Mouse (Mus musculus): ENCODE results near the gene Ankzf1.

Ankzf1 gene

GRCm38 (mm10) chr1:75187126-75187525 is 4.8 kb upstream of the Ankzf1 start:
- in situ Hi-C loops (cut with MboI, MseI) = loop anchor here (5.0 to 10.0 kb wide), 2 partner anchors 62 to 130 kb away; partner anchors contain the start of genes Dnpep and Nhej1

GRCm38 (mm10) chr1:75187914-75188483 is 4.0 kb upstream of the Ankzf1 start:
- in situ Hi-C loops (cut with MboI, MseI) = loop anchor here (5.0 to 10.0 kb wide), 2 partner anchors 63 to 129 kb away; partner anchors contain the start of genes Dnpep and Nhej1

DNA sequence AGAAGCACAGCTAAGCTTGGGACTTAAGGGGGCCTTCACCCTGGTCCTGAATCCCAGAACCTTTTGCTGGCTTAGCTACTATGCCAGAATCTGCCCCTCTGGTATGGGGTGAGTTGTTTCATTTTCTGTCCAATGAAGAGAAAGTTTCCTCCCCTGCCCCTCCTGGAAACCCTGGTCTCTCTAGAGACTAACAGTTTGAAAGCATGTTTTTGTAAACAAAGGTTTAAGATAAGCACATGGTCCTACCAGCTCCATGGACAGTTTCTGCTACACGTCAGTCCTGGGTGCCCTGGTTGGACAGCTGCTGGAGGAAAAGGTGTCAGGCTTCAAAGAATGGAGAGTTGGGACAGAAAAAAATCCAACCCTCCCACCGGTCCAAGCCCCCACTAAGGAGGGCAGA is 1.4 kb upstream of the Ankzf1 start:
- in situ Hi-C loops (cut with MboI, MseI) = no loop called here

DNA sequence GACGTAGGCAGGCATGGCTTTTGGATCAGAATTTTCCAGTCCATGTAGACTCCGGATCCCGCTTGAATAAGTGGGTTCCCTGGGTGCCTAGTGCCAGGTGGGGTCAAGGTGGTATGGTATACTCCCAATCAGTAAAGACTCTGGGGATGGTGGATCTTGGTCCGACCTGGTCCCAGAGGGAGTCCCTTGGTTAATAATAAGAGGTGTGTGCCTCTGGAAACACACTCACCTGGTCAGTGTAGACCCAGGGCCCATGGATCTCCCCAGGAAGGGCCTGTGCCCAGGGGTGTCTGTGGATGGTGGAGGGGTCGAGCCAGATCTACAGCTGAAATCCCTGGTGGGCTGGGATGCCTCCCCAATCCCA is 711 bp upstream of the Ankzf1 start:
- in situ Hi-C loops (cut with MboI, MseI) = no loop called here

- in situ Hi-C loops (cut with MboI, MseI) = no loop called here
These were observed 501 bp downstream of the Ankzf1 start for GRCm38 (mm10) chr1:75192452-75192851.

DNA sequence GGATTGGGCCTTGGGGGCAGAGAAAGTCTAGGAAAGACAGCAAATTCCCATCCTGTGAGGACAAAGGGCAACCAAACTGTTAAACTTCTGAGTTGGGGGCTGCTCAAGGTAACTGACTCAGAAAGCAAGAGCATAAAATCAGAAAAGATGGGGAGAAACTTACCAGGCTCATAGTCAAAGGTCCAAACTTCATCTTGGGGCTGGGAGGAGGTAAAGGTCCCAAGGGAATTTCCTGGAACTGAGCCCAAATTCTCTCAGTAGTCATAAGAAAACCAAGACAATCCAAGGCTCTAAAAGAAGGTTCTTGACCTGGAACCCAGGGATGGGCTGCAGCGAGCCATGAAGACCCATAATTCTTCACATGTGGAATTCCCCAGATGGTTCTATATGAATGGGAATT is 9.3 kb downstream of the Ankzf1 start:
- in situ Hi-C loops (cut with MboI, MseI) = loop anchor here (25.0 kb wide), 1 partner anchor 914 kb away; the partner anchor contains the start of genes Aamp, Gpbar1 and Pnkd

DNA sequence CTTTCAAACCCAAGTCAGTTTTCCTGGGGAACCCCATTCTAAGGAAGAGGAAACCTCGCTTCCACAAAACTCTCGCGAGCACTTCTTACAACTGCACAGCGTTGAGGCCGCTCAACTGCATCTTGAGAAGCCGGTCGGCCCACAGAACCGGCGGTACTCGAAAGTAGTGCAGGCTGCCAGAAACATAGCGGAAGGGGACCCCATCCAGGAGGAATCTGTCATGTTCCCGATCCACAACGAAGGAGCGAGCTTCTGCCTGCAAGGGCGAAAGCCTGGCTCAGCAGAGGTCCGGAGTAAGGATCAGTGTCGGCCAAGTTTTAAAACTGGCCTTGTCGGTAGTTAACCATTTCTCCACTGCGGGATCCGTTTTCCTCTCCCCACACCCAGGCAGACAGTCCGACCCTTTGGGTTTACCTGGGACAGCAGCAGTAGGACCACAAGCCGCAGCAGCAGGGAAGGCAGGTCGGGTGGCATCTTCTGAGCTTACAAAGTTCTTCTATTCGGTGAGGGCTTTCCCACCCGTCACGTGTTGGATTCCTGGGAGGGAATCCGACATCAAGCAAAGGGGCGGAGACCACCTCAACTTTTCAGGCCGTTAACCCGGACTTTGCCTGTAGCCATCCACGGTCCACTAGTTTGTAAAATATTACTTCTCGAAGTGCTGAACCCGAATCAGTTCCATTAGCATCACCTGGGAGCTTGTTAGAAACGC is 17.2 kb downstream of the Ankzf1 start:
- in situ Hi-C loops (cut with MboI, MseI) = loop anchor here (25.0 kb wide), 1 partner anchor 922 kb away; the partner anchor contains the start of genes Aamp, Gpbar1 and Pnkd

DNA sequence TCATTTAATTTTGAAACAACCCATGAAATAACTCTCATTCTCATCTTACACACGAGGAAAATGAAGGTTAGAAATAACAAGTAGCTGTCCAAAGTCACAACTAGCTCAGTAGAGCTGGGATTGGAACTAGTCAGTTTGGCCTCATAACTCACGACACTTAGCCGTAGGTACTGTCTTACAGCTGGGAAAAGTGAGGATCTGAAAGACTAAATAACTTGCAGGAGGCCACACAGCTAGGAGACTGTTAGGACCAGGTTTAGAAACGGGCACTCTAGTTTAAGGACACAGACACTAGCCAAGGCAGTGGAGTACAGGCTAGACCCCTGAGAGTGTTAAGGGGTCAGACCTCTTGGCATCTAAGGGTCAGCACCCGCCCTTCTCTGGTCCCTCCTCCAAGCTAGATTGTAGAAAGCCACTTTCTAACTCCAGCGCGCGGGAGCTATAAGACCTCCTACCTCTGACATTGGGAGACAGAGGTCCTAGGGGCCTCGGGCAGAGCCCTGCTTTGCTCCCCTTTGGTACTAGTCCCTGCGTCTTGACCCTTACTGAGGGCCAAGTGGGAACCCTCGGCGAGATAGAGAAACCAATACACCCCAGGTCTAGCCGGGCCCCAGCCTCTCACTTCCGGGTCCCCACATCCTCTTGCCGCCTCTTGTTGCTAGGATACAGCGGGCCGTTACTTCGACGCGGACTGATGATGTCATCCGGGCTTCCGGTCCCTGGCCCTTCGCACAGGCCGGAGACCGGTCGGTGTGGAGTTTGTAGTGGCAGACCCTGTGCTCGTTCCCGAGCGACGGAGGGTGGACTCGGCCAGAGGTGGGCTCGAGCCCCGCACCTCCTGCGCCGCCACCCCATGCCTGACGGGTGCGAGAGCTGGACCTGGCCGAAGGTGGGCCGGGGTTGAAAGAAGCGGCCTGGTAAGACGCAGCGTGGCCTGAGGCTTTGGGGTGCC is 18.5 kb downstream of the Ankzf1 start, which contains the start of the genes Glb1l and Stk16:
Glb1l (minus strand) TSS at position 678 of the 952 bp plus-strand sequence.
Stk16 (plus strand) TSS at position 703 of the 952 bp plus-strand sequence.
- in situ Hi-C loops (cut with MboI, MseI) = loop anchor here (5.0 to 25.0 kb wide), 2 partner anchors 73 to 923 kb away; partner anchors contain the start of genes Aamp, Gpbar1 and Pnkd

DNA sequence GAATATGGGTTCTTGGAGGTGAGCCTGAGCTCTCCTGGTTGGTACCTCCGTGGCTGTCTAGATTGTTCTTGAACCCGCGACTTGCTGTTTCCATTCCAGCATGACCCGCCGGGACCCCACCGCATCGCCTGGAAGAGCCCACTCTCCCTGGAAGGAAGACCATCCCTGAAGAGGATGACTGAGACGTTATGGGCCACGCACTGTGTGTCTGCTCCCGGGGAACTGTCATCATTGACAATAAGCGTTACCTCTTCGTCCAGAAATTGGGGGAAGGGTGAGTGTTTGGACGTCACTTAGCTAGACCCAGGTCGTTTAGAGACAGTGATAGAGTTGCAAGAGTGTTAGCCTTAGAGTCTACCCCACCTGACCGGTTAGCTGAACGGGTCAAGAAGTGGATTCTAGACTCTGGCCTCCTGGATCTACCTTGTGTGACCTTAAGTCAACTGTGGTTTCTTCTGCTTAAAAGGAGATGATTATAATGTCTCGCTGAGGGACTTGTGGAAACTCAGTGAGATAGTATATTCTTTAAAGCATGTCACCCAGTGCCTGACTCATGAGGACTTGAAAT is 19.3 kb downstream of the Ankzf1 start:
- in situ Hi-C loops (cut with MboI, MseI) = loop anchor here (5.0 to 25.0 kb wide), 2 partner anchors 74 to 924 kb away; partner anchors contain the start of genes Aamp, Gpbar1 and Pnkd

GRCm38 (mm10) chr1:75212542-75212941 is 20.6 kb downstream of the Ankzf1 start:
- in situ Hi-C loops (cut with MboI, MseI) = loop anchor here (5.0 to 25.0 kb wide), 2 partner anchors 75 to 925 kb away; partner anchors contain the start of genes Aamp, Gpbar1 and Pnkd

GRCm38 (mm10) chr1:75213096-75213495 is 21.1 kb downstream of the Ankzf1 start:
- in situ Hi-C loops (cut with MboI, MseI) = loop anchor here (5.0 to 25.0 kb wide), 2 partner anchors 76 to 926 kb away; partner anchors contain the start of genes Aamp, Gpbar1 and Pnkd

DNA sequence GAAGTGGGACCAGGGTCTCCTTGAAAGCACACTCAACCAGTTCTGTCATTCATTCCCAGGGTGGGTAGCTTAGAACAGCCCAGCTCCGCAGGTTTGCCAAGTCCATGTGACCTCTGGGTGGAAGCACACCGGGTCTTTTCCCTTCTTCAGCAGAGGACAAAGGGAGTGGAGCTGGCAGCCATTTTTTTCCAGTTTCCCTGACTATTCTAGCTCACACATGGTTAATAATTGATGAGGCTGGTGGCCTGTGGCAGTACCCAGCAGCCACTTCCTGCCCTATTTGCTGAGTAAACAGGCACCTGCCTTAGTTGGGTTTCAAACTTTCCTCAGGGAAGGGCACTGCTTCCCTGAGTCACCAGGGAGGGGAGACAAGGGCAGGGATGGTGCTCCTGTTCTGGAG is 22.5 kb downstream of the Ankzf1 start:
- in situ Hi-C loops (cut with MboI, MseI) = loop anchor here (5.0 to 25.0 kb wide), 2 partner anchors 77 to 927 kb away; partner anchors contain the start of genes Aamp, Gpbar1 and Pnkd

GRCm38 (mm10) chr1:75214886-75215285 is 22.9 kb downstream of the Ankzf1 start:
- in situ Hi-C loops (cut with MboI, MseI) = loop anchor here (5.0 to 25.0 kb wide), 2 partner anchors 78 to 928 kb away; partner anchors contain the start of genes Aamp, Gpbar1 and Pnkd

DNA sequence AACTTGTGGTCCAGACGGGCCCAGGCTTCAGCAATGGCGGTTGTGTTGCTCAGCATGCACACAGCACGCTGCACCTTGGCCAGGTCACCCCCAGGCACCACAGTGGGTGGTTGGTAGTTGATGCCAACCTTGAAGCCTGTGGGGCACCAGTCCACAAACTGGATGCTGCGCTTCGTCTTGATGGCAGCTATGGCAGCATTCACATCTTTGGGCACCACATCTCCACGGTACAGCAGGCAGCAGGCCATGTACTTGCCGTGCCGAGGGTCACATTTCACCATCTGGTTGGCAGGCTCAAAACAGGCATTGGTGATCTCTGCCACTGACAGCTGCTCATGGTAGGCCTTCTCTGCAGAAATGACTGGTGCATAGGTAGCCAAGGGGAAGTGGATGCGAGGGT is 23.8 kb downstream of the Ankzf1 start:
- in situ Hi-C loops (cut with MboI, MseI) = loop anchor here (25.0 kb wide), 1 partner anchor 928 kb away; the partner anchor contains the start of genes Aamp, Gpbar1 and Pnkd

DNA sequence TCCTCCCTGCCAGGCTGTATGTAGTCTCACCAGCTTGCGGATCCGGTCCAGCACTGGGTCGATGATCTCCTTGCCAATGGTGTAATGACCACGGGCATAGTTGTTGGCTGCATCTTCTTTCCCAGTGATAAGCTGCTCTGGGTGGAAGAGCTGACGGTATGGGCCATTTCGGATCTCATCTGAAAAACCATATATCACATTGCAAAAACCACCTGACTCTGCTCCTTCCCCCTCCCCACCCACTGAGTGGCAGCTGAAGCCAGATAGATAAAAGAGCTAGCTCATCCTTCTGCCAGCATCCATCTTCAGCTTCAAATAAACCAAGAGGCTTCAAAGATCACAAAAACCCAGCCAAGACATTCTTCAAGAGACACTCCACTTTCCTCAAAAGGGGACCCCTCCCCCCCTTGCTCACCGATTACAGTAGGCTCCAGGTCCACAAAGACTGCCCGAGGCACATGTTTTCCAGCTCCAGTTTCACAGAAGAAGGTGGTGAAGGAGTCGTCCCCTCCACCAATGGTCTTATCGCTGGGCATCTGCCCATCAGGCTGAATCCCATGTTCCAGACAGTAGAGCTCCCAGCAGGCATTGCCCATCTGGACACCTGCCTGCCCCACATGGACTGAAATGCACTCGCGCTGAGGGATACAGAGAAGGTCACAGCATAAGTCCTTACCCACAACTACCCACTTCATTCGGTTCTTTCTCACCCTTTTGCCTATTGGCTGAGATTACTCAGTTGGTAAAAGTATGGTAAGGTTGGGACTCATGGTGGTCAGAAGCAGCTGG is 25.0 kb downstream of the Ankzf1 start:
- in situ Hi-C loops (cut with MboI, MseI) = loop anchor here (25.0 kb wide), 1 partner anchor 930 kb away; the partner anchor contains the start of genes Aamp, Gpbar1 and Pnkd

DNA sequence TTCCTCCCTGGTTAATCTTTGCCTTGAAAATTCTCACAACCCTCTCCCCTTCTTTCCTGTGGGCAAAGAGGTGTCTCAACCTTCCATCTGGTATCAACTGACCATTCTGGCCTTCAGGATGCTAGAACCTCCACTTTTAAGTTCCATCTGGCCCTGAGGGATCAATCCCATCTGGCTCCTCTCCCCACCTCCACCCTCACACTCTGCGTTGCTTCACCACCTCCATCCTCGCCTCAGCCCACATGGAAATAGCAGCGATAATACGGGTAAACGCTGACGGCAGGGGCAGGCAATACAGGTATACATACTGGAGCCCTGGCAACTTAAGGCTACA is 25.9 kb downstream of the Ankzf1 start:
- in situ Hi-C loops (cut with MboI, MseI) = loop anchor here (25.0 kb wide), 1 partner anchor 931 kb away; the partner anchor contains the start of genes Aamp, Gpbar1 and Pnkd

- in situ Hi-C loops (cut with MboI, MseI) = loop anchor here (25.0 kb wide), 1 partner anchor 931 kb away; the partner anchor contains the start of genes Aamp, Gpbar1 and Pnkd
These were observed 26.5 kb downstream of the Ankzf1 start for GRCm38 (mm10) chr1:75218227-75219001.

- in situ Hi-C loops (cut with MboI, MseI) = loop anchor here (25.0 kb wide), 1 partner anchor 932 kb away; the partner anchor contains the start of genes Aamp, Gpbar1 and Pnkd
These were observed 27.1 kb downstream of the Ankzf1 start for GRCm38 (mm10) chr1:75219078-75219477.

GRCm38 (mm10) chr1:75219531-75219930 is 27.6 kb downstream of the Ankzf1 start, which contains the start of gene Tuba4a:
Gene Tuba4a (minus strand): TSS chr1:75219865.
- in situ Hi-C loops (cut with MboI, MseI) = loop anchor here (25.0 kb wide), 1 partner anchor 932 kb away; the partner anchor contains the start of genes Aamp, Gpbar1 and Pnkd
